Mouse (Mus musculus) cerebellum, adult 2 months (tissue): ENCODE measurements at regions not wholly inside any gene's neighbourhood (a gene's known extent, or its start where the extent isn't known, plus 50 kb on each side); places are given as distances from the start of the nearest gene placed in this dataset.
A peak's percentile ranks its signal among the peaks of the same experiment; 100 is the strongest.

ENCODE experiments used
- DNase-seq, 2 experiments: peaks; one replicate each; pipeline ENCODE4 v3.0.0; 2021
- H3K27ac ChIP-seq: fragments of 200-500 bp; 2 replicates; pipeline ENCODE4 v1.5.1; 2012; ENCODE audit warnings: low read length, control low read depth, inconsistent platforms; ENCODE audit not compliant: insufficient read depth
- H3K27me3 ChIP-seq: fragments of 200-500 bp; 2 replicates; pipeline ENCODE4 v1.6.1; 2012; ENCODE audit warnings: inconsistent platforms, mild to moderate bottlenecking, low read length, moderate library complexity; ENCODE audit not compliant: control insufficient read depth, insufficient read depth
- H3K4me1 ChIP-seq: fragments of 200-500 bp; 2 replicates; pipeline ENCODE4 v1.6.1; 2011; ENCODE audit warnings: low read length; ENCODE audit not compliant: control insufficient read depth, insufficient read depth
- H3K4me3 ChIP-seq: fragments of 200-500 bp; replicated peaks from 2 replicates; pipeline ENCODE3; 2011; ENCODE audit warnings: mild to moderate bottlenecking, low read depth, low read length, control low read depth; ENCODE audit not compliant: insufficient read depth
- CTCF ChIP-seq: fragments of 200-500 bp; IDR thresholded peaks from 2 replicates; pipeline ENCODE4 v1.5.1; 2011; ENCODE audit warnings: low read depth, mild to moderate bottlenecking, control low read depth, low read length, moderate library complexity, borderline replicate concordance; ENCODE audit not compliant: insufficient read depth
- POLR2A ChIP-seq: fragments of 200-500 bp; IDR thresholded peaks from 2 replicates; pipeline ENCODE4 v1.6.1; 2011; ENCODE audit warnings: low read length, control low read depth, borderline replicate concordance; ENCODE audit not compliant: insufficient read depth
- WGBS: fragments of 180-500 bp; shearing (Covaris S2); methylation state at CpG from one replicate; pipeline ENCODE4 v1.1.7; 2018; 5-methylcytosine and 5-hydroxymethylcytosine counted together

DNA sequence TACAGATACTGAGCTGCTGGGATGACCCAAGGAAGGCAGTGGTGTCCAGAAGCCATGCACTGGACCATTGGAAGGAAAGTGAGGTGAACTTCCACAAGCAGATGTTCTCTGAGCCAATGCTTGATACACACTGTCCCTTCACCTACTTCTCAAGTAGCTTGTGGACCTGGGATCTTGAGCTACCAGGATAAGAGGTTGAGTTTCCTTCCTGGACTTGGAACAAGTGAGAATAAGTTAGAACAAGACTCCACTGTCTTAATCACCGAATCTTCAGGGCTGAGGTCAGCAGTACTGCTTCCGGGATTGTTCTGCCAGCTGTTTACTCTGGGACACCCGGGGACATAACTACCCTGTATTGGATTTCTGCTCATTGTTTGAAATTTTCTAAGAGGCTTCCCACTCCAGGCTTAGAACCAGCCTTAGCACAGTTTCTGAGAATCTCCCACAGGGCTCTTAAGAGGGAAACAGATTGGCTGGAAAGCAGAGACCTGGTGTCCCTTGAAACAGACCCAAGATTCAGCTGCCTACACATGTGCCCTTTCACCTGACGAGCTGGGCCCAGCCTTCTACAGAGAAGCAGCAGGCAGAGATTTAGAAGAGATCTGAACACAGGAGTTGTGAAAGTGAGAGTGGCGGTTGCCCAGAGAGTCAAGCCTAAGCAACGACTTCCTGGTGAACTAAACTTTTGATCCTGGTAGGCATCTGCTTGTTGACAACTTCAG lies 87.5 kb downstream of the Irx2 start:
- TF ChIP-seq CTCF (no peak), POLR2A (no peak)
- H3K27me3 ChIP-seq = no peaks in the 10 kb centered on the region; the same call in 1 of the 2 replicates
- no peaks in the 10 kb centered on the region for H3K4me1 ChIP-seq
- H3K4me3 ChIP-seq = no peak overlapping the region
- WGBS = 77% methylated on average over 6 of the region's 6 CpGs
- DNase-seq = no peak
- no peak overlapping the region for H3K27ac ChIP-seq

DNA sequence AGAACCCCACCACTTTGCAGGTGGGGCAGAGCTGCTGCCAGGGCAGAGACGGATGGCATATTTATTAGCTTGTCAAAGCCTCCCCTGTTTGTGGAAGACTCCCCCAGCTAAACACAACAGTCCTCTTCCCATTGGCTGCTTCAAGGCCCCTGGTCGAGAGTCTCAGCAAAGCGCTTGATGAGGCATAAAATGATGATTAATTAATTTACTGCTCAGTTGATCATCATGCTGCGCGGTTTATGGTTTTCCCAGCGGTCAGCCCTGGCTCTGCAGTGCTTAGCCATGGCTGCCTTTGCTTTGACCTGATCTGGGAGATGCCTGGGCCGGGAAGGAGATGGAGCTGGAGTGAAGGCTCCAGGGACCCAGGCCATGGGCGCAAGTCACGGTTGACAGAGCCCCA lies 98.5 kb downstream of the Irx2 start:
- peak in 1 of 2 experiments; percentile 19 for DNase-seq
- WGBS = 14% methylated on average over 9 of the region's 9 CpGs

GRCm38 (mm10) chr13:72735916-72736315 lies 107.3 kb downstream of the Irx2 start:
- H3K4me1 ChIP-seq = peaks cover 7% of the 10 kb centered on the region
- no peak overlapping the region for H3K27ac ChIP-seq
- H3K27me3 ChIP-seq = no peaks in the 10 kb centered on the region; the same call in 1 of the 2 replicates
- peak; percentile 79 to 90 for DNase-seq
- no peak overlapping the region for H3K4me3 ChIP-seq
- TF ChIP-seq CTCF (no peak), POLR2A (no peak)
- 5% methylated on average over 8 of the region's 8 CpGs for whole genome bisulfite sequencing

More for the DNA sequence above, 98.5 kb downstream of the Irx2 start:
- no peak overlapping the region for H3K4me3 ChIP-seq
- H3K4me1 ChIP-seq = peaks cover 5% of the 10 kb centered on the region
- H3K27me3 ChIP-seq = no peaks in the 10 kb centered on the region; the same call in 1 of the 2 replicates
- TF ChIP-seq CTCF (no peak), POLR2A (no peak)
- no peak overlapping the region for H3K27ac ChIP-seq

- Histone ChIP-seq H3K4me3 (no peak overlapping the region), H3K4me1 (peaks cover 7% of the 10 kb centered on the region), H3K27me3 (no peaks in the 10 kb centered on the region), H3K27ac (no peak overlapping the region)
- WGBS = 92% methylated on average over 8 of the region's 8 CpGs
- DNase-seq = no peak
- TF ChIP-seq POLR2A = no peak
- no peak for TF ChIP-seq CTCF
Observed at GRCm38 (mm10) chr13:72736992-72737391, 108.4 kb downstream of the Irx2 start.

DNA sequence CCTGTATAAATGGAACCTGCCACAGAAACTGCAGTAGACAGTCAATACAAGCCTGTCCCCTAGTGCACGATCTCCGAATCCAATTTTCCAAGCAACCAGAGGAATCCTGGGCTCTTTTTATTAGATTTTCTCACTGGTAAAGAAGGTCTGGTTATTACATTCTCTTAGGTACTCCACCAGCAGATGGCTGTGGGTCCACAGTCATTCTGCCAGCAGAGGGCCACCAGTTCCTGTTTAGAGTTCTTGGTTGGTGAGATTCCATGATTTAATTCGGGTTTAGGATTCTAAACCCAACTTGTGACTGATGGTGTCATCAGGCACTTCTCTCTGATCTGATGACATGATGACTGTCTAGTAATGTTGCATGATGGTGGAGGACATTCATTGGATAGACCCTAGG lies 118.6 kb downstream of the Irx2 start:
- 73% methylated on average over 3 of the region's 3 CpGs for WGBS
- TF ChIP-seq POLR2A (no peak), CTCF (no peak)
- no peak overlapping the region for H3K4me3 ChIP-seq
- no peaks in the 10 kb centered on the region for H3K4me1 ChIP-seq
- no peaks in the 10 kb centered on the region; the same call in 1 of the 2 replicates for H3K27me3 ChIP-seq
- H3K27ac ChIP-seq = no peak overlapping the region
- DNase-seq = no peak

DNA sequence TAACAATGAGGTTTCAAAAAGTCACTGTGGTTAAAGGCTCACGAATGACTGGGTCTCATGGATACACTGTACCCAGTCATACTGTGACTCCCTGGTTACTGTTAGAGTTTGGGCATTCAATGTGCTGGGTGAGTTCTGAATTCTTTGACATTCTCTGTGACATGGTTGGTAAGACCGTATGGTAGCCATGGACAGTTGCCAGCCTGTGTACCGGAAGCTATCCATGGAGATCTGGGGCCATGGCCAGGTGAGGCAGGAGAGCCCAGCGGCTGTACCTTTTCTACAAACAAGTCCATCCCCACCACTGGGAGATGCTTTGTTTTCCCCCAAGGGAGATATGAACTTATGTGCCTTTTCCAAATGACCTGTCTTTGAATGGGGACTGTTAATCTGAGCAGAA lies 126.4 kb downstream of the Irx2 start:
- Histone ChIP-seq H3K4me3 (no peak overlapping the region), H3K27me3 (no peaks in the 10 kb centered on the region; the same call in 1 of the 2 replicates), H3K4me1 (no peaks in the 10 kb centered on the region), H3K27ac (no peak overlapping the region)
- peak; percentile 61 to 75 for DNase-seq
- 56% methylated on average over 4 of the region's 4 CpGs for WGBS
- no peak for TF ChIP-seq POLR2A
- no peak for TF ChIP-seq CTCF

DNA sequence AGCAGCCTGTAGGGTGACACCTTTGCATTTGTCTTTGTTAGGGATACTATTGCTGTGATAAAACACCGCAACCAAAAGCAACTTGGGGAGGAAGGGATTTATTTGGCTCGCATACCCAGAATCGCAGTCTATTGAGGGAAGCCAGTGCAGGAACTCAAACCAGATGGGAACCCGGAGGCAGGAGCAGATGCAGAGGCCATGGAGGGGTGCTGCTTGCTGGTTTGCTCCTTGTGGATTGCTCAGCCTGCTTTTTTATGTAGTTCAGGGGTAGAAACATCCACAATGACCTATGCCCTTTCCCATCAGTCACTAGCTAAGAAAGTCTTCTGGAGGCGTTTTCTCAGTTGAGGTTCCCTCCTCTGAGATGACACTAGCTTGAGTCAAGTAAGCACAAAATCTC lies 133.9 kb downstream of the Irx2 start:
- Histone ChIP-seq H3K4me3 (no peak overlapping the region), H3K27ac (no peak overlapping the region), H3K4me1 (no peaks in the 10 kb centered on the region), H3K27me3 (no peaks in the 10 kb centered on the region; the same call in 1 of the 2 replicates)
- DNase-seq = no peak
- WGBS = 89% methylated on average over 5 of the region's 5 CpGs
- TF ChIP-seq POLR2A (no peak), CTCF (no peak)

DNA sequence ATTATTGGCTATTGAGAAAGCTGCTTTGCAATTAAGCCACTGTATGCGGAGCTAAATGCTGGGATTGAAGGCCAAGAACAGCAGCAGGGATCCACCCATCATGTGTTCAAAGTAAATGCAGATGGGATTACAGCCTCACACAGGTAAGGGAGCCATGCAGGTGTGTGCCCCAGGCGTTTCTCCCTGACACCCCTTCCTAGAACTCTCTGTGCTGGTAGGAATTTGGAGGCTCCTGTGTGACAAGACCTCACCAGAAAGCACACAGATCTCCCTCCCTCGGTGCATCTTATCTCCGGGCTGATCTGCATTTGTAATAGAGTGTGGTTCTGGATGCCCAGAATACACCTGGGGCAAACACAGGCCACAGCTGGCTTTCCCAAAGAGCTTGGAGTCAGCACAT lies 134.7 kb downstream of the Irx2 start:
- H3K4me3 ChIP-seq = no peak overlapping the region
- H3K4me1 ChIP-seq = no peaks in the 10 kb centered on the region
- no peaks in the 10 kb centered on the region; the same call in 1 of the 2 replicates for H3K27me3 ChIP-seq
- WGBS = 71% methylated on average over 4 of the region's 4 CpGs
- no peak overlapping the region for H3K27ac ChIP-seq
- no peak for DNase-seq
- no peak for TF ChIP-seq CTCF
- TF ChIP-seq POLR2A = no peak
